Mouse (Mus musculus): ENCODE data around the gene Gm44805.

- TF ChIP-seq CTCF (IDR thresholded peaks at IDR 0.05; ENCODE audit: low read depth): no peak
- TF ChIP-seq EP300 (IDR thresholded peaks at IDR 0.05; ENCODE audit: low read depth): no peak
These were observed 47.4 kb downstream of the Gm44805 start for GRCm38 (mm10) chr7:19633855-19634254.

Data from heart, postnatal 0 days (tissue).